Mouse (Mus musculus) cerebellum, adult 2 months (tissue): ENCODE measurements around the gene Dph7.

Experiments used
- CTCF ChIP-seq: fragments of 200-500 bp; IDR thresholded peaks from 2 replicates; pipeline ENCODE4 v1.5.1; 2011; ENCODE audit warnings: low read depth, mild to moderate bottlenecking, control low read depth, low read length, moderate library complexity, borderline replicate concordance; ENCODE audit not compliant: insufficient read depth
- POLR2A ChIP-seq: fragments of 200-500 bp; IDR thresholded peaks from 2 replicates; pipeline ENCODE4 v1.6.1; 2011; ENCODE audit warnings: low read length, control low read depth, borderline replicate concordance; ENCODE audit not compliant: insufficient read depth

GRCm38 (mm10) chr2:24952537-24953055 is 9.6 kb upstream of the Dph7 start:
- no peak for TF ChIP-seq CTCF
- TF ChIP-seq POLR2A: no peak
